Mouse (Mus musculus): ENCODE measurements around the gene H2-DMb2. TPM values are rescaled to one million over a fixed set of nuclear protein-coding genes. Genes with fewer than 3 reads are reported as not detected.
"Not testable (repeated sequence)": the region's sequence is repeated elsewhere in the genome, so short reads cannot be mapped to it uniquely, and the experiment has no call there.

H2-DMb2 gene
- polyA plus RNA-seq, 1 experiment from 2014 or later = 0.39 TPM

GRCm38 (mm10) chr17:34144221-34144620, 1.1 kb downstream of the H2-DMb2 start:
- Histone ChIP-seq H3K27me3 (replicated peaks; ENCODE audit: control insufficient read depth, insufficient read depth, low read length) (peaks cover 16% of the 10 kb centered on the region), H3K4me1 (ENCODE audit: control insufficient read depth, insufficient read depth, low read length) (peaks cover 14% of the 10 kb centered on the region)
- not testable (repeated sequence) for H3K4me2 ChIP-seq (ENCODE audit: low read depth, low read length); ATAC-seq (ENCODE audit: low read depth); H3K9me3 ChIP-seq (ENCODE audit: control insufficient read depth, low read length); H3K9ac ChIP-seq (ENCODE audit: low read depth, low read length); H3K27ac ChIP-seq (replicated peaks; ENCODE audit: low read depth, low read length); H3K4me3 ChIP-seq (ENCODE audit: low read depth, low read length); DNase-seq (ENCODE audit: low spot score); H3K36me3 ChIP-seq (ENCODE audit: control insufficient read depth, insufficient read depth, low read length)
- 84% methylated on average over 4 of the region's 4 CpGs for WGBS

DNA sequence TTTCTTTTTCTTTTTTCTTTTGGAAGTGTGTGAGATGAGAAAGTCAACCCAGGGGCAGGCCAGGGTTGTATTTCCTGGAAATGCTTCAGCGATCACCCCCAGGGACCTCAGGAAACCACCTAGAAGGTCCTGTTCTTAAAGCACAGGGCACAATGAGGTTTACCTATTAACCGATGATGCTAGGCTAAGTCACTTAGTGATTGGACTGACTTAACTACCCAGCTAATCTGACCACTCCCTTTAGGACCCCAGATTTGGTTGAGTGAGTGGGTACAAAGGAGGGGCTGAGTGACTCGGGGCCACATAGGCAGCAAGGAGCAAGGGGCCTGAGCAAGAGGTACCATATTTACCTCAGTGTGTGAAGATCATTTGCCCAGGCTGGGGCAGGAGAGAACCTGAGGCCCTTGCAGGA, 1.9 kb downstream of the H2-DMb2 start:
- Histone ChIP-seq H3K9ac (ENCODE audit: low read depth, low read length) (no peak overlapping the region), H3K4me3 (ENCODE audit: low read depth, low read length) (no peak overlapping the region), H3K4me2 (ENCODE audit: low read depth, low read length) (no peak overlapping the region), H3K4me1 (ENCODE audit: control insufficient read depth, insufficient read depth, low read length) (peaks cover 6% of the 10 kb centered on the region), H3K36me3 (ENCODE audit: control insufficient read depth, insufficient read depth, low read length) (no peaks in the 10 kb centered on the region), H3K27me3 (replicated peaks; ENCODE audit: control insufficient read depth, insufficient read depth, low read length) (peaks cover 12% of the 10 kb centered on the region), H3K9me3 (ENCODE audit: control insufficient read depth, low read length) (no peaks in the 10 kb centered on the region), H3K27ac (replicated peaks; ENCODE audit: low read depth, low read length) (no peak overlapping the region)
- DNase-seq (ENCODE audit: low spot score) = no peak
- 77% methylated on average over 3 of the region's 3 CpGs for WGBS
- ATAC-seq (ENCODE audit: low read depth) = no peak

GRCm38 (mm10) chr17:34152923-34153322, 9.8 kb downstream of the H2-DMb2 start, which contains the start of gene H2-DMb1:
Gene H2-DMb1 (plus strand): TSS chr17:34153072.
- Histone ChIP-seq H3K36me3 (ENCODE audit: control insufficient read depth, insufficient read depth, low read length) (no peaks in the 10 kb centered on the region), H3K27ac (replicated peaks; ENCODE audit: low read depth, low read length) (no peak within 1 kb of the TSS), H3K9ac (ENCODE audit: low read depth, low read length) (no peak within 1 kb of the TSS), H3K4me3 (ENCODE audit: low read depth, low read length) (no peak within 1 kb of the TSS), H3K4me1 (ENCODE audit: control insufficient read depth, insufficient read depth, low read length) (no peaks in the 10 kb centered on the region), H3K27me3 (replicated peaks; ENCODE audit: control insufficient read depth, insufficient read depth, low read length) (no peaks in the 10 kb centered on the region), H3K9me3 (ENCODE audit: control insufficient read depth, low read length) (no peaks in the 10 kb centered on the region), H3K4me2 (ENCODE audit: low read depth, low read length) (peak within 1 kb of the TSS; percentile 7; the same call in 1 of the 2 replicates)
- DNase-seq (ENCODE audit: low spot score) (peak; percentile 79), ATAC-seq (ENCODE audit: low read depth) (peak; percentile 63; the same call in 1 of the 2 replicates)
- 63% methylated on average over 4 of the region's 4 CpGs for WGBS

- H3K27me3 ChIP-seq (replicated peaks; ENCODE audit: control insufficient read depth, insufficient read depth, low read length) = no peaks in the 10 kb centered on the region
- no peaks in the 10 kb centered on the region for H3K36me3 ChIP-seq (ENCODE audit: control insufficient read depth, insufficient read depth, low read length)
- WGBS = 49% methylated on average over 5 of the region's 5 CpGs
- H3K27ac ChIP-seq (replicated peaks; ENCODE audit: low read depth, low read length) = no peak overlapping the region
- no peak overlapping the region for H3K9ac ChIP-seq (ENCODE audit: low read depth, low read length)
- no peaks in the 10 kb centered on the region for H3K9me3 ChIP-seq (ENCODE audit: control insufficient read depth, low read length)
- no peak overlapping the region for H3K4me3 ChIP-seq (ENCODE audit: low read depth, low read length)
- ATAC-seq (ENCODE audit: low read depth) (no peak), DNase-seq (ENCODE audit: low spot score) (no peak)
- H3K4me1 ChIP-seq (ENCODE audit: control insufficient read depth, insufficient read depth, low read length) = no peaks in the 10 kb centered on the region
- H3K4me2 ChIP-seq (ENCODE audit: low read depth, low read length) = no peak overlapping the region
These were observed 12.4 kb downstream of the H2-DMb2 start for GRCm38 (mm10) chr17:34155534-34155933.

DNA sequence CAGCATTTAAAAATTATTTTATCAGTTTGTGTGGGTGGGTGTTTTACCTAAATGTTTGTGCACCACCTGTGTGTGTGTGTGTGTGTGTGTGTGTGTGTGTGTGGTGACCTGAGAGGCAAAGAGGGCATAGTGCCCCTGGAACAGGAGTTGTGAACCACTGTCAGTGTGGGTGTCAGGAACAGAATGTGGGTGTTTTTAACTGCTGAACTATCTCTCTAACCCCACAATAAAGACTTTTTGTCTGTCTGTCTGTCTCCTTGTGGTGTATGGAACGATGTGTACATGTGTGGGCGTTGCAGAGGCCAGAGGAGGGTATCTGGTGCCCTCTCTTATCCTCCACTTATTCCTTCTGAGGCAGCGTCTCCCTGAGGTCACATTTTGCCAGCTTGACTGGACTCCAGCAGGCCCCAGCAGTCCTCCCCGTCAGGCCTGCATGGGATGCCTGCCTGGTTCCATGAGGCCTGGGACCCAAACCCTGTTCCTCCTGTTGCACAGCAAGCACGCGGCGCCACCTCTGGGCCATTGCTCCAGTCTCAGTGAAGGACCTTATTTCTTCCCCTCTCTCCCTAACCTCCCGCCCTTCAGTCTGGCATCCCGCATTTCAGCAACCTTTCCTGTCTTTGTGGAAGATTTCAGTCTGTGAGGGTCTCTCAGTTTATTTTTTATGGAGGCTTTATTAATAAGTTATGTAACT, 21.2 kb downstream of the H2-DMb2 start:
- Histone ChIP-seq H3K27me3 (replicated peaks; ENCODE audit: control insufficient read depth, insufficient read depth, low read length) (no peaks in the 10 kb centered on the region), H3K27ac (replicated peaks; ENCODE audit: low read depth, low read length) (no peak overlapping the region), H3K4me1 (ENCODE audit: control insufficient read depth, insufficient read depth, low read length) (no peaks in the 10 kb centered on the region), H3K9me3 (ENCODE audit: control insufficient read depth, low read length) (no peaks in the 10 kb centered on the region), H3K4me3 (ENCODE audit: low read depth, low read length) (no peak overlapping the region), H3K4me2 (ENCODE audit: low read depth, low read length) (no peak overlapping the region), H3K36me3 (ENCODE audit: control insufficient read depth, insufficient read depth, low read length) (no peaks in the 10 kb centered on the region), H3K9ac (ENCODE audit: low read depth, low read length) (no peak overlapping the region)
- WGBS = 29% methylated on average over 9 of the region's 9 CpGs
- no peak for ATAC-seq (ENCODE audit: low read depth)
- DNase-seq (ENCODE audit: low spot score) = no peak

DNA sequence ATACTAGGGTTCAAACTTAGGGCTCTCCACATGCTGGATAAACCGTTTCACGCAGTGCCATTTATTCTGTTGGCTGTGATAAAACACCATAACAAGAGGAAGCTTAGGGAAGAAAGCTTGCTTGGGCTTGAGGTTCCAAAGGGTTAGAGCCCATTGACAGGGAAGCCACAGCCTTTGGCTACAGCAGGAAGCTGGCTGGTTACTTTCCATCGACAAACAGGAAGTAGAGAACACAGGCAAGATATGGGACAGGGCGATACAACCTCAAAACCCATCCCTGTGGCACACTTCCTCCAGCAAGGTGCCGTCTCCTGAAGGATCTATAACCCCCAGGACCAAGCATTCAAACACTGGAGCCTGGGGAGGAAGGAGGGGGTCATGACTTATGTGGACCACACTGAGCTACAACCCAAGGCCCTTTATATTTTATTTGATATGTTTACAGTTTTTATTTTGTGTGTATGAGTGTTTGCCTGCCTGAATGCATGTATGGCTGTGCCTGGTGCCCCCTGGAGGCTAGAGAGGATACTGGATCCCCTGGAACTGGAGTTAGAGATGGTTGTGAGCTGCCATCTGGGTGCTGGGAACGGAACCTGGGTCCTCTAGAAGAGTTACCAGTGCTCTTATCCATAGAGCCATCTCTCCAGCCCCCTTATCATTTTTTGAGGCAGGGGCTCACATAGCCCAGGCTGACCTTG, 22.1 kb downstream of the H2-DMb2 start:
- Histone ChIP-seq H3K36me3 (ENCODE audit: control insufficient read depth, insufficient read depth, low read length) (no peaks in the 10 kb centered on the region), H3K27ac (replicated peaks; ENCODE audit: low read depth, low read length) (no peak overlapping the region), H3K9me3 (ENCODE audit: control insufficient read depth, low read length) (no peaks in the 10 kb centered on the region), H3K4me2 (ENCODE audit: low read depth, low read length) (no peak overlapping the region), H3K9ac (ENCODE audit: low read depth, low read length) (no peak overlapping the region), H3K4me1 (ENCODE audit: control insufficient read depth, insufficient read depth, low read length) (no peaks in the 10 kb centered on the region), H3K4me3 (ENCODE audit: low read depth, low read length) (no peak overlapping the region), H3K27me3 (replicated peaks; ENCODE audit: control insufficient read depth, insufficient read depth, low read length) (no peaks in the 10 kb centered on the region)
- WGBS = 80% methylated on average over 6 of the region's 6 CpGs
- ATAC-seq (ENCODE audit: low read depth) (no peak), DNase-seq (ENCODE audit: low spot score) (no peak)

GRCm38 (mm10) chr17:34169279-34169678, 26.2 kb downstream of the H2-DMb2 start:
- Histone ChIP-seq H3K4me1 (ENCODE audit: control insufficient read depth, insufficient read depth, low read length) (no peaks in the 10 kb centered on the region), H3K27ac (replicated peaks; ENCODE audit: low read depth, low read length) (no peak overlapping the region), H3K27me3 (replicated peaks; ENCODE audit: control insufficient read depth, insufficient read depth, low read length) (no peaks in the 10 kb centered on the region), H3K4me3 (ENCODE audit: low read depth, low read length) (no peak overlapping the region), H3K4me2 (ENCODE audit: low read depth, low read length) (no peak overlapping the region), H3K36me3 (ENCODE audit: control insufficient read depth, insufficient read depth, low read length) (no peaks in the 10 kb centered on the region), H3K9ac (ENCODE audit: low read depth, low read length) (no peak overlapping the region), H3K9me3 (ENCODE audit: control insufficient read depth, low read length) (peaks cover 7% of the 10 kb centered on the region; the same call in 1 of the 2 replicates)
- 7% methylated on average over 2 of the region's 2 CpGs for WGBS
- ATAC-seq (ENCODE audit: low read depth) (no peak), DNase-seq (ENCODE audit: low spot score) (peak; percentile 67)

GRCm38 (mm10) chr17:34170487-34170876, 27.4 kb downstream of the H2-DMb2 start:
- H3K36me3 ChIP-seq (ENCODE audit: control insufficient read depth, insufficient read depth, low read length) = no peaks in the 10 kb centered on the region
- H3K9me3 ChIP-seq (ENCODE audit: control insufficient read depth, low read length) = peaks cover 7% of the 10 kb centered on the region; the same call in 1 of the 2 replicates
- no peak overlapping the region for H3K27ac ChIP-seq (replicated peaks; ENCODE audit: low read depth, low read length)
- H3K27me3 ChIP-seq (replicated peaks; ENCODE audit: control insufficient read depth, insufficient read depth, low read length) = no peaks in the 10 kb centered on the region
- no peak overlapping the region for H3K4me3 ChIP-seq (ENCODE audit: low read depth, low read length)
- DNase-seq (ENCODE audit: low spot score) (no peak), ATAC-seq (ENCODE audit: low read depth) (no peak)
- H3K9ac ChIP-seq (ENCODE audit: low read depth, low read length) = no peak overlapping the region
- H3K4me1 ChIP-seq (ENCODE audit: control insufficient read depth, insufficient read depth, low read length) = no peaks in the 10 kb centered on the region
- no peak overlapping the region for H3K4me2 ChIP-seq (ENCODE audit: low read depth, low read length)
- WGBS = 27% methylated on average over 4 of the region's 4 CpGs

Measured in embryonic facial prominence, embryonic 14.5 days (tissue).